In genomic region chr3:98434088-98434816, GRCm38 (mm10) we compare ENCODE assay signal across 16 mouse cellular contexts. TPM values are rescaled to one million over a fixed set of nuclear protein-coding genes. Genes with fewer than 3 reads are reported as not detected.
A peak's percentile ranks its signal among the peaks of the same experiment; 100 is the strongest.
DNase-seq lines count a peak whose midpoint lies in the region; ATAC-seq and TF ChIP-seq lines count a peak whose summit lies in the region.
"Had no signal": no experiment of that assay in that cellular context is flagged by ENCODE, and none has a peak within 500 bp of the region (broad histone marks: within the 10 kb centered on the region; RNA-seq: fewer than 3 reads in every experiment).

No protein-coding gene starts in this region.

- 0 out of 2 replicates have a peak, but pooled peaks have one; percentile 36 for ATAC-seq in lung, embryonic 16.5 days (ENCODE audit: low read depth)

- H3K4me3 ChIP-seq in cerebellum, adult 2 months (replicated peaks; ENCODE audit: insufficient read depth, low read depth, low read length), result no peak overlapping the region
- no peak overlapping the region for H3K4me3 ChIP-seq in lung, embryonic 16.5 days (ENCODE audit: low read length)
- no peak overlapping the region for H3K4me3 ChIP-seq in limb, embryonic 10.5 days
- H3K4me3 ChIP-seq: erythroblast, embryonic 14.5 days; gastrocnemius, adult 2 months had no signal

- H3K27me3 ChIP-seq in cerebellum, adult 2 months (ENCODE audit: control insufficient read depth, insufficient read depth, low read length), result no peaks in the 10 kb centered on the region
- H3K27me3 ChIP-seq in lung, embryonic 16.5 days (ENCODE audit: control insufficient read depth, insufficient read depth, low read depth, low read length), result peaks cover 2% of the 10 kb centered on the region; the same call in 1 of the 2 replicates
- H3K27me3 ChIP-seq in limb, embryonic 10.5 days (ENCODE audit: low read depth, poor library complexity, severe bottlenecking), result peaks cover 16% of the 10 kb centered on the region

- H3K4me2 ChIP-seq in lung, embryonic 16.5 days (ENCODE audit: low read depth, low read length), result no peak overlapping the region

- H3K4me1 ChIP-seq in cerebellum, adult 2 months (ENCODE audit: control insufficient read depth, insufficient read depth, low read length), result no peaks in the 10 kb centered on the region
- no peaks in the 10 kb centered on the region for H3K4me1 ChIP-seq in lung, embryonic 16.5 days (replicated peaks; ENCODE audit: control insufficient read depth, insufficient read depth, low read length)
- 0 out of 2 replicates have a peak, but pooled peaks cover 3% of the 10 kb centered on the region for H3K4me1 ChIP-seq in limb, embryonic 10.5 days

- TF ChIP-seq CTCF in cerebellum, adult 2 months (IDR thresholded peaks at IDR 0.05; ENCODE audit: borderline replicate concordance, insufficient read depth, low read depth, low read length), result no peak

- H3K9ac ChIP-seq in lung, embryonic 16.5 days (ENCODE audit: low read length), result no peak overlapping the region

- no peak overlapping the region for H3K27ac ChIP-seq in cerebellum, adult 2 months (ENCODE audit: insufficient read depth, low read length)
- no peak overlapping the region for H3K27ac ChIP-seq in lung, embryonic 16.5 days (ENCODE audit: low read length)
- no peak overlapping the region for H3K27ac ChIP-seq in limb, embryonic 10.5 days
- H3K27ac ChIP-seq: gastrocnemius, adult 2 months had no signal

- TF ChIP-seq POLR2A in cerebellum, adult 2 months (IDR thresholded peaks at IDR 0.05; ENCODE audit: borderline replicate concordance, insufficient read depth, low read length), result no peak

- peak; percentile 0 to 1 for DNase-seq in cerebellum, postnatal 14 days
- DNase-seq in cerebellum, adult 2 months, result no peak
- DNase-seq in lung, adult 18-20 months, result no peak
- peak; percentile 70 for DNase-seq in ZHBTc4 (ENCODE audit: low read depth, low spot score)
- DNase-seq in limb, embryonic 10.5 days (ENCODE audit: low spot score), result peak; percentile 31
- no peak for DNase-seq in adrenal gland, adult 8-10 months
- DNase-seq in ovary, postnatal 36 days (ENCODE audit: low spot score), result no peak
- DNase-seq: adrenal gland, postnatal 36 days; cerebellum, adult 8-10 months; gastrocnemius, adult 2 months; lung, postnatal 4 days; spleen, adult 18-20 months had no signal

- no peaks in the 10 kb centered on the region for H3K9me3 ChIP-seq in lung, embryonic 16.5 days (ENCODE audit: control insufficient read depth, low read length)
- no peaks in the 10 kb centered on the region for H3K9me3 ChIP-seq in limb, embryonic 10.5 days (replicated peaks)

- WGBS in cerebellum, adult 2 months, result 20% methylated on average over 1 of the region's 1 CpGs
- WGBS in lung, embryonic 16.5 days, result 40% methylated on average over 1 of the region's 1 CpGs
- 29% methylated on average over 1 of the region's 1 CpGs for WGBS in limb, embryonic 10.5 days

- no peaks in the 10 kb centered on the region for H3K36me3 ChIP-seq in lung, embryonic 16.5 days (ENCODE audit: control insufficient read depth, insufficient read depth, low read length)
- no peaks in the 10 kb centered on the region for H3K36me3 ChIP-seq in limb, embryonic 10.5 days

RNA-seq across cellular contexts. Expression of gene Gm4450, which starts 22.7 kb away (rescaled TPM):
- polyA plus RNA-seq in cerebellum, adult 2 months (2012; rRNA removed), result not detected in 2 replicates
- polyA plus RNA-seq in lung, embryonic 16.5 days (2015; fragmentation: Nextera tagmentation; extraction: Ambion mirVana), result not detected in 2 replicates
- polyA plus RNA-seq in limb, embryonic 10.5 days (2016; fragmentation: Nextera tagmentation; extraction: Ambion mirVana), result not detected in 2 replicates
- total RNA-seq in adrenal gland, adult 8-10 months (2022), result not detected
- total RNA-seq: adrenal gland, postnatal 36 days; gastrocnemius, adult 2 months; left cerebral cortex, postnatal 25 days had no signal
- polyA plus RNA-seq: erythroblast, embryonic 14.5 days; heart, embryonic 14.5 days had no signal

RNA-seq across cellular contexts. Expression of gene Zfp697, which starts 52.0 kb away (rescaled TPM):
- polyA plus RNA-seq in cerebellum, adult 2 months (2012; rRNA removed), result 7.7 and 8.1 TPM in 2 replicates
- polyA plus RNA-seq in lung, embryonic 16.5 days (2015; fragmentation: Nextera tagmentation; extraction: Ambion mirVana), result 7.1 TPM in 2 replicates
- polyA plus RNA-seq in limb, embryonic 10.5 days (2016; fragmentation: Nextera tagmentation; extraction: Ambion mirVana), result 7.8 and 9.4 TPM in 2 replicates
- total RNA-seq in adrenal gland, adult 8-10 months (2022), result 1 to 10 TPM; 5.8 to 9.4 (median 7.5) TPM
- polyA plus RNA-seq: erythroblast, embryonic 14.5 days had no signal

Comparison
In these comparisons a context has a peak if more than half of its experiments do, and no peak if none do; other contexts are left out.
1. DNase-seq: peak in cerebellum, postnatal 14 days (2 of 2), ZHBTc4 (single experiment) and limb, embryonic 10.5 days (single experiment); none in cerebellum, adult 2 months (0 of 2), lung, adult 18-20 months (0 of 2), adrenal gland, adult 8-10 months (single experiment) and ovary, postnatal 36 days (single experiment).